Mouse (Mus musculus) T-helper 17 cell (primary cell): ENCODE measurements at regions not wholly inside any gene's neighbourhood (a gene's known extent, or its start where the extent isn't known, plus 50 kb on each side); places are given as distances from the start of the nearest gene placed in this dataset.

Experiments used
- in situ Hi-C, 2 experiments: fragments of 300-600 bp; cut with MboI, MseI; formaldehyde crosslinking; loops; 1 replicate in 1 of 2; 2 replicates in 1 of 2; pipeline ENCODE4 v1.15.1; 2025; ENCODE audit warnings: high pct_unique_total_duplicates in 2 of 2

- in situ Hi-C loops, result loop anchor here in 1 of 2 experiments (10.0 kb wide), 1 partner anchor 1800 kb away; no protein-coding TSS in a partner anchor
These were observed 317.1 kb downstream of the Fam84a start for GRCm38 (mm10) chr12:13834723-13835122.

GRCm38 (mm10) chr12:13825899-13826298 lies 326.0 kb downstream of the Fam84a start:
- in situ Hi-C loops, result no loop called here

- in situ Hi-C loops, result no loop called here
These were observed 336.4 kb downstream of the Fam84a start for GRCm38 (mm10) chr12:13815500-13815899.

- in situ Hi-C loops, result no loop called here
These were observed 341.7 kb downstream of the Fam84a start for GRCm38 (mm10) chr12:13810155-13810515.

- in situ Hi-C loops, result no loop called here
These were observed 342.3 kb downstream of the Fam84a start for GRCm38 (mm10) chr12:13809291-13810154.

GRCm38 (mm10) chr12:13779752-13780151 lies 372.1 kb downstream of the Fam84a start:
- in situ Hi-C loops, result no loop called here

- in situ Hi-C loops, result no loop called here
These were observed 375.2 kb downstream of the Fam84a start for GRCm38 (mm10) chr12:13776687-13777086.

GRCm38 (mm10) chr12:13769696-13770095 lies 382.2 kb downstream of the Fam84a start:
- in situ Hi-C loops, result no loop called here

- in situ Hi-C loops, result no loop called here
These were observed 382.7 kb downstream of the Fam84a start for GRCm38 (mm10) chr12:13769156-13769555.

GRCm38 (mm10) chr12:13766486-13766885 lies 385.4 kb downstream of the Fam84a start:
- in situ Hi-C loops, result no loop called here

GRCm38 (mm10) chr12:13753878-13754277 lies 398.0 kb downstream of the Fam84a start:
- in situ Hi-C loops, result no loop called here

- in situ Hi-C loops, result no loop called here
These were observed 407.4 kb downstream of the Fam84a start for GRCm38 (mm10) chr12:13744323-13744931.

- in situ Hi-C loops, result no loop called here
These were observed 421.8 kb downstream of the Fam84a start for GRCm38 (mm10) chr12:13729901-13730637.

- in situ Hi-C loops, result no loop called here
These were observed 422.9 kb downstream of the Fam84a start for GRCm38 (mm10) chr12:13728986-13729385.

- in situ Hi-C loops, result no loop called here
These were observed 427.3 kb downstream of the Fam84a start for GRCm38 (mm10) chr12:13724511-13724910.

GRCm38 (mm10) chr12:13709806-13710205 lies 440.9 kb downstream of the Nbas start:
- in situ Hi-C loops, result no loop called here

- in situ Hi-C loops, result no loop called here
These were observed 438.8 kb downstream of the Nbas start for GRCm38 (mm10) chr12:13707747-13708146.

GRCm38 (mm10) chr12:13706510-13706909 lies 437.6 kb downstream of the Nbas start:
- in situ Hi-C loops, result no loop called here

- in situ Hi-C loops, result no loop called here
These were observed 434.7 kb downstream of the Nbas start for GRCm38 (mm10) chr12:13703604-13704003.

- in situ Hi-C loops, result no loop called here
These were observed 430.9 kb downstream of the Nbas start for GRCm38 (mm10) chr12:13699858-13700257.

GRCm38 (mm10) chr12:13698834-13699233 lies 429.9 kb downstream of the Nbas start:
- in situ Hi-C loops, result no loop called here
